Mouse (Mus musculus) lung, postnatal 0 days (tissue): ENCODE measurements around the gene Wdr73.

Source experiments
- CTCF ChIP-seq: IDR thresholded peaks from 2 replicates; pipeline ENCODE4 v1.5.1; 2016; ENCODE audit warnings: antibody characterized with exemption, mild to moderate bottlenecking
- EP300 ChIP-seq: IDR thresholded peaks from 2 replicates; pipeline ENCODE4 v1.6.1; 2016; ENCODE audit warnings: antibody characterized with exemption, mild to moderate bottlenecking, control low read depth

DNA sequence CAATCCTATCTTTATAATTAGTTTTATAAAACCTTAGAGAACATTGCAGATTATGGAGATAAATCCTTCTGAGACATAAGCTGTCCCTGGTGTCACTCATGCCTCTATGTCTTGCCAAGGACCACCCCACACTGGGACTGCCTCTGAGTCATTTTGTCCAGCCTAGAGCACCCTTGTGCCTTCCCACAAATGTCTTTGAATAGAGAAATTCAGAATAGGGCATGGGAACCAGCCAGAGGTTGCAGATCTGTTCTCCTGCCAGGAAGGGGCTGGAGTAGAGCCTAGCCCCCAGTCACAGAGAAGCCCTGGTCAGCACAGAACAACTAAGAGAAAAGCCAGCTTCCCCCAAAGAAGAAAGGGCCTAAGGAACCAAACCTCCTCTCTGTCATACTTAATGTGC, 45.8 kb downstream of the Wdr73 start:
- TF ChIP-seq CTCF: no peak
- TF ChIP-seq EP300: no peak
